Mouse (Mus musculus) limb, embryonic 12.5 days (tissue): ENCODE results near the gene Ap1b1. TPM values are rescaled to one million over a fixed set of nuclear protein-coding genes. Genes with fewer than 3 reads are reported as not detected.

Experiments used
- ATAC-seq: fragments of 200-750 bp; cut with Nextera tagmentation; 2 replicates; pipeline ENCODE4 v1.8.0; 2017; ENCODE audit warnings: low read depth, moderate TSS enrichment; ENCODE audit not compliant: insufficient number of reproducible peaks, insufficient read depth, low FRiP score, low TSS enrichment
- H3K27ac ChIP-seq: fragments of 300-500 bp; sonication (generic); 2 replicates; pipeline ENCODE4 v1.5.1; 2016; ENCODE audit warnings: mild to moderate bottlenecking, moderate library complexity
- H3K27me3 ChIP-seq: fragments of 300-500 bp; sonication (generic); 2 replicates; pipeline ENCODE4 v1.6.1; 2016; ENCODE audit warnings: mild to moderate bottlenecking, moderate library complexity
- H3K36me3 ChIP-seq: fragments of 300-500 bp; sonication (generic); 2 replicates; pipeline ENCODE4 v1.6.1; 2016; ENCODE audit warnings: mild to moderate bottlenecking, moderate library complexity
- H3K4me1 ChIP-seq: fragments of 300-500 bp; sonication (generic); replicated peaks from 2 replicates; pipeline ENCODE4 v1.6.1; 2016
- H3K4me2 ChIP-seq: fragments of 300-500 bp; sonication (generic); 2 replicates; pipeline ENCODE4 v1.6.1; 2016; ENCODE audit warnings: mild to moderate bottlenecking, moderate library complexity
- H3K4me3 ChIP-seq: fragments of 300-500 bp; sonication (generic); replicated peaks from 2 replicates; pipeline ENCODE4 v1.5.1; 2016; ENCODE audit warnings: mild to moderate bottlenecking
- H3K9ac ChIP-seq: fragments of 300-500 bp; sonication (generic); replicated peaks from 2 replicates; pipeline ENCODE4 v1.6.1; 2016; ENCODE audit warnings: mild to moderate bottlenecking, moderate library complexity
- H3K9me3 ChIP-seq: fragments of 300-500 bp; sonication (generic); 2 replicates; pipeline ENCODE4 v1.6.1; 2016; ENCODE audit warnings: mild to moderate bottlenecking, moderate library complexity
- WGBS: fragments of 180-500 bp; shearing (Covaris S2); methylation state at CpG from one replicate; pipeline ENCODE4 v1.1.7; 2016; 5-methylcytosine and 5-hydroxymethylcytosine counted together
- polyA plus RNA-seq: library from polyadenylated mRNA; unstranded; fragments of >200 nt; fragmentation: Nextera tagmentation; extraction: Ambion mirVana; gene quantifications from 2 replicates; pipeline ENCODE4 v1.2.1, GENCODE M21; 2016

The Ap1b1 gene
- polyA plus RNA-seq, 1 experiment from 2014 or later = 48.8 TPM

DNA sequence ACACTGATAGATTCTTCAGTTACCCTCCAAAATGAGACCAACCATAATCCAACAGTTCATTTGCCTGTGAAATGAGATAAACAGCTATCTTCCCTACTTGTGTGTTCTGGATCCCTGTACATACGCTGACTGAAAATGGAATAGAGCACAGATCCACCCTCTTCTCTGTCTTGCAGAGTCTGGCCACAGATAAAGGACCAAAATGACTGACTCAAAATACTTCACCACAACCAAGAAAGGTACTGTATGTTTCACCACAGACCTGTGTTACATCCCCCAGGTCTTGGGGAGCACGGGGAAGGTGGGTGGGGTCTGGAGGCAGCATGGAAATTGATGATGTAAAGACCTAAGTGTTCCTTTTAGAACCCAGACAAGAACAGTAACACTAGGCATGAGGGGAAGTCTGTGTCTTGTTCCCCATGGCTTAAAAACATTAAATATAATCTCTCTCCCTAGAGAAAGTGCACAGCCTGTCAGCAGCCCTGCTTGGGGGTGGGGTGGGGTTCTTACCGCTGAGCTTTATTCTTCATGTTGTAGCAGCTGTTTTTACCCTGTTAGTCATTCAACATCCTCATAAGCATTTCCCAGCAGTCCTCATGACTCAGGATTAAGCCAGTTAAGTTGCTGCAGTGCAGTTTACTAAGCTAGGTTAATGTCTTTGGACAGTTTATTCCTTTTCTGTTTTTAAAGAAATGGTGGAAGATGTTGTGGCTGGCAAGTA is 22.9 kb downstream of the Ap1b1 start:
- Histone ChIP-seq H3K27ac (no peak overlapping the region), H3K9me3 (no peaks in the 10 kb centered on the region), H3K9ac (no peak overlapping the region), H3K4me2 (no peak overlapping the region), H3K4me1 (no peaks in the 10 kb centered on the region), H3K36me3 (peaks cover 34% of the 10 kb centered on the region), H3K27me3 (no peaks in the 10 kb centered on the region), H3K4me3 (no peak overlapping the region)
- 87% methylated on average over 3 of the region's 3 CpGs for WGBS
- no peak for ATAC-seq

DNA sequence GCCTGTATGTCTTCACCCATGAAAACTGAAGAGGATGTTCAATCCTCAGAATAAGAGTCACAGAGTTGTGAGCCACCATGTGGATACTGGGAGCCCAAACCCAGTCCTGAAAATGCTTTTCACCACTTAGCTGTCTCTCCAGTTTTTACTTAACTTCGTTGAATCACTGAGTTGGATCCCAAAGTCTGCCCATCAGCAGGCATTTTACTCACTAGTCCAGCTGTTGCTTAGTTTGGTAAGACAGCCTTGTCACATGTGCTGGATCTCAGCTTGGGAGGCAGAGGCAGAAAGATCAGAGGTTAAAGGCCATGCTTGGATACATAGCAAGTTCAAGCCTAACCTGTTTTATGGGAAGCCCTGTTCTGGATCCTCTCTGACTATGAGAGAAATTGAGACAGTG is 23.6 kb downstream of the Ap1b1 start:
- Histone ChIP-seq H3K27me3 (no peaks in the 10 kb centered on the region), H3K9ac (no peak overlapping the region), H3K27ac (no peak overlapping the region), H3K36me3 (peaks cover 37% of the 10 kb centered on the region), H3K4me2 (no peak overlapping the region), H3K4me1 (no peaks in the 10 kb centered on the region), H3K9me3 (no peaks in the 10 kb centered on the region), H3K4me3 (no peak overlapping the region)
- WGBS = 73% methylated on average over 1 of the region's 1 CpGs
- ATAC-seq = no peak

DNA sequence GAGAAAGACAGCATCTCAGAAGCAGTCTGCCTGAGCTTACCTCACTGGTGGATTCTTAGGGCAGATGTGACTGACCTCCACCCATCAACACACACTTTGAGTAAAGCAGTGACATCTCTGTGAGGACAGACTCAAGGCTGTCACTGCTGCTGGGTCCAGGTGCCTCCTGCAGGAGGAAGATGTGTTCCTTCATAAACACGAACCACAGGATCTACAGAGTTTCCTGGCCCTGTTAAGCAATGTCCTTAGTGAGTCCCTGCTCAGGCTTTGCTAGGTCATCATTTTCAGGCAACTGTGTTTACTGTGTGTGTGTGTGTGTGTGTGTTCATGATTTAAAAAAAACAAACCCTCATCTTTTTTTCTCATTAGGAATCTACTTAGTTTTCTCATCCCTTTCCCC is 24.9 kb downstream of the Ap1b1 start:
- Histone ChIP-seq H3K9ac (no peak overlapping the region), H3K4me3 (no peak overlapping the region), H3K9me3 (no peaks in the 10 kb centered on the region), H3K4me1 (no peaks in the 10 kb centered on the region), H3K27ac (no peak overlapping the region), H3K27me3 (no peaks in the 10 kb centered on the region), H3K4me2 (no peak overlapping the region), H3K36me3 (peaks cover 46% of the 10 kb centered on the region)
- 69% methylated on average over 1 of the region's 1 CpGs for WGBS
- no peak for ATAC-seq

DNA sequence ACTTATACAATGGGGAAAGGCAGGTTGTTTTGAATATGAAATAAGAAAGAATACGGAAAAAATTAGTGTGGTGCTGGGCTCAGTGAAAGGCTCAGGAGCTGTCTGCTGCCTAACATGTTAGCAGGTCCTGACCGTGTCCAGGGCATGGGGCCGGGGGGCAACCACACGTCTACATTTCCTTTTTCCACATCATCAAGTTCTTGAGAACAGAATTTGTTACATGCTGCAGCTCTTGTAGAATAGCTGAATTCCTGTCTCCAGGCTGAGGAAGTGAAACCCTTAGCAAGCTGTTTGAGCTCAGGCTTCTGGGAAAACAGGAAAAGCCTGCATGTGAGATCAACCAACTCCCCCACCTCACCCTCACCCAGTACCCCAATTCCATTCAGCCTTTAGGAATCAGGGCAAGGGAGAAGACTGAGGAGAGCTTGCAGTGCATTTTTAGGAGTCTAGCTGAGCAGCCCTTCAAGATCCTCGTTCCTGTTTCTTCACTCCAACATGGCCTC is 25.6 kb downstream of the Ap1b1 start:
- Histone ChIP-seq H3K27me3 (no peaks in the 10 kb centered on the region), H3K4me3 (no peak overlapping the region), H3K4me1 (no peaks in the 10 kb centered on the region), H3K36me3 (peaks cover 54% of the 10 kb centered on the region), H3K27ac (no peak overlapping the region), H3K9ac (no peak overlapping the region), H3K4me2 (no peak overlapping the region), H3K9me3 (no peaks in the 10 kb centered on the region)
- 87% methylated on average over 5 of the region's 5 CpGs for WGBS
- ATAC-seq = no peak

DNA sequence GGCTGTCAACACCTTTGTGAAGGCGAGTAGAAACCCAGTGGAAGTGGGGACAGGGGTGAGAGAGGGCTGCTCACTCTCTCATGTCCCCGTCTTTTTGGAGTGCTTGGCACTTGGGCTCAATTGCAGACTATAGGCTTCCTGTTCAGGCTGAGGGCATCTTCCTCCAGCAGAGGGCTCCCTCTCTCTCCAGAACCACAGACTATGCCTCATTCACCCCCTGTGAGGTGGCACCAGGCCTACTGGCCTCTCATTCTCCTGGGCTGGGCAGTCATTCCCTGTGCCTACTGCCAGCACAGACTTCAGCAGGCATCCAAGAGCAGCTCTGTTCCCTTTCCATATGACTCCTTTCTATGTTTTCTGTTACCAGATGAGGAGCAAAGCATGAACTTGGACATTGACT is 29.1 kb downstream of the Ap1b1 start:
- Histone ChIP-seq H3K36me3 (peaks cover 78% of the 10 kb centered on the region), H3K27me3 (no peaks in the 10 kb centered on the region), H3K4me3 (no peak overlapping the region), H3K9me3 (no peaks in the 10 kb centered on the region), H3K4me1 (no peaks in the 10 kb centered on the region), H3K27ac (no peak overlapping the region), H3K9ac (no peak overlapping the region), H3K4me2 (no peak overlapping the region)
- no peak for ATAC-seq
- WGBS = 58% methylated on average over 2 of the region's 2 CpGs

DNA sequence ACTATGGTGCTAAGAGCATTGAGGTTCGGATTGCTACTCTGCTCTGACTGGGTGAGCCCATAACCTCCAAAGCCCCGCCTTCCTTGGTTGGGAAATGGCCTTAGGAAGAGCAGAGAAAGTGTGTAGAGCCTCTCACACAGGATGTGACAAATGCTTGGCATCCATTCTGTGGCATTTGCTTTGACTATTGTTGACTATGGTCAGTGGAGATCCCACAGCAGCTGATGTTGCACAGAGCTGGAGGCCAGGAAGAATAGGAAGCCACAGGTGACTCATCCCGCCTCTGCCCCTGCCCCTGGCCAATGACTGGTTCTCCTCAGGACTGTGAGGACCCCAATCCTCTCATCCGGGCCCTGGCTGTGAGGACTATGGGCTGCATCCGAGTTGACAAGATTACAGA is 29.7 kb downstream of the Ap1b1 start:
- Histone ChIP-seq H3K27me3 (no peaks in the 10 kb centered on the region), H3K9me3 (no peaks in the 10 kb centered on the region), H3K4me3 (no peak overlapping the region), H3K27ac (no peak overlapping the region), H3K4me1 (no peaks in the 10 kb centered on the region), H3K9ac (no peak overlapping the region), H3K4me2 (no peak overlapping the region), H3K36me3 (peaks cover 78% of the 10 kb centered on the region)
- ATAC-seq = no peak
- 88% methylated on average over 5 of the region's 5 CpGs for WGBS

DNA sequence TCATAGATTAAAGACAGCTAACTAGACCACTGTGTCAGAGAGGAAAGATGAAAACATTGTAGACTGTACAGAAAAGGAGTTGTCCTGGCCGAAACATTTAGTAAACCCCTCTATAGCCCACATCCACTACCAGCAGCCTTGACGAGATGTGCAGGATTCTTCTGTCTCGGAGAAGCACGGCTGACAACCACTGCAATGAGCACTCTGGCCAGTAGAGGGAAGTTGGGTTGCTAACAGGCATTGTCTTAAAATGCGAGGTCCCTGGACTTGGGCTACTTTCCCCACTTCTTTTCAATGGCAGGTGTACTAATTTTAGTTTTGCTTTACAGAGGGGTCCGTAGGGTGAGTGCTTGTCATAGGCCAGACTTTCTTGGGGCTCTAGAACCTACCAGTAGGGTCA is 30.9 kb downstream of the Ap1b1 start:
- Histone ChIP-seq H3K4me3 (no peak overlapping the region), H3K4me1 (no peaks in the 10 kb centered on the region), H3K27me3 (no peaks in the 10 kb centered on the region), H3K9me3 (no peaks in the 10 kb centered on the region), H3K9ac (no peak overlapping the region), H3K36me3 (peaks cover 76% of the 10 kb centered on the region), H3K4me2 (no peak overlapping the region), H3K27ac (no peak overlapping the region)
- whole genome bisulfite sequencing = 71% methylated on average over 6 of the region's 6 CpGs
- ATAC-seq = no peak

DNA sequence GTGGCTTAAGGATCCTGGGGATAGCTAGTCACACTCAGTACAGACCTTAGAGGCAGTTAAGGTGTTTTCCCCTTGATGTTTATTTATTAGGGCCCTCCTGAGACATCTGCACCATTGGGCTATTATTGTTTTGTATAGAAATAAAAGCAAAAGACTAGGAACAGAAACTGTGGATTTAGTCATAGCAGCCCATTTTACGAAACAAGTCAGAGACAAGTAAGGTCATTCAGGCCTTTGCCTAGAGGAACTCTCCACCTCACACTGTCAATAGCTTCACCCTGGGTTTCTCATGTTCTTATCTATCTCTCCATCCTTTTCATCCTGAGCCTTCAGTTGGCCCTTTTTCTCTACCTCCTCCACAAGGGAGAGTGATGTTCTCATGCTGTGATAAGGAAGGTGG is 38.5 kb downstream of the Ap1b1 start:
- WGBS = 97% methylated on average over 1 of the region's 1 CpGs

DNA sequence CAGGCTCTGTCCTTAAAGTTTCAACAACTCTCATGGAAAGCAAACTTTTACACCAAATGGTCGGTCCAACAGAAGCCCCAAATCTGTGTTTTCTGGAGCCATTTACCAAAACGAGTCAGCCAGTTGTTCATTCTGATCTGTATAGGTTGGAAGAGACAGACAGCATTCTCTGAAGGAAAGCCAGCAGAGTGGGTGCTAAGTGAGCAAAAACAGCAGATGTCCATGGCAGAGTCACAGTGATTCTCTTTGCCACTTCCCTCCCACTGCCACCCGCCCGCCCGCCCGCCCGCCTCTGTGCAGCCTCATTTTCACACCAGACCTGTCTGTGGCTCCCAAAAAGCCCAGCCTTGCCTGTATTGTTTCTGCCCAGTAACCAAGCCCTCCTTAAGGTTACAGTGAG is 41.6 kb downstream of the Ap1b1 start:
- no peaks in the 10 kb centered on the region for H3K4me1 ChIP-seq
- no peak overlapping the region for H3K27ac ChIP-seq
- H3K27me3 ChIP-seq = no peaks in the 10 kb centered on the region
- no peak overlapping the region for H3K4me3 ChIP-seq
- 92% methylated on average over 7 of the region's 7 CpGs for WGBS
- no peak for ATAC-seq
- no peaks in the 10 kb centered on the region for H3K9me3 ChIP-seq
- peaks cover 94% of the 10 kb centered on the region for H3K36me3 ChIP-seq
- no peak overlapping the region for H3K9ac ChIP-seq
- H3K4me2 ChIP-seq = no peak overlapping the region

More for the DNA sequence above, 38.5 kb downstream of the Ap1b1 start:
- Histone ChIP-seq H3K27ac (no peak overlapping the region), H3K9ac (no peak overlapping the region), H3K4me1 (no peaks in the 10 kb centered on the region), H3K4me3 (no peak overlapping the region), H3K4me2 (no peak overlapping the region), H3K27me3 (no peaks in the 10 kb centered on the region), H3K36me3 (peaks cover 74% of the 10 kb centered on the region), H3K9me3 (no peaks in the 10 kb centered on the region)
- no peak for ATAC-seq

DNA sequence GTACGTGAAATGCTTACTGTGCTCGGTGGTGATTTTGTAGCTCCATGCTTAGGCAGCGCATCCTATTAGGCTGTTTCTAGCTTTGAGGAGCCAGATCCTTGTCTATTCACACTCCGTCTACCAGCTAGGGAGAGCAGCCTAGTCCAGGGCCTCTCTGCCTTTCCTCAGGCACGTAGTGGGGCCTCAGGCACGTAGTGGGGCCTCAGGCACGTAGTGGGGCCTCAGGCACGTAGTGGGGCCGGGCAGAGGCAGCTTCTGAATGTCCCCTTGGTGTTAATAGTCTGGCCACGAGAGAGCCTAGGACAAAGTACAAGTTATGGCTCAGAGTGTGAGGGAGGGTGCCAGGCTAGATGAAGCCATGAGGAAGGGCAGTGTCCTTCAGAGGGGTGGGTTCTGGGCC is 46.1 kb downstream of the Ap1b1 start:
- ATAC-seq = no peak
- H3K9me3 ChIP-seq = no peaks in the 10 kb centered on the region
- H3K27me3 ChIP-seq = no peaks in the 10 kb centered on the region
- 95% methylated on average over 10 of the region's 10 CpGs for WGBS
- no peak overlapping the region for H3K27ac ChIP-seq
- H3K4me1 ChIP-seq = no peaks in the 10 kb centered on the region
- H3K9ac ChIP-seq = no peak overlapping the region
- peaks cover 94% of the 10 kb centered on the region for H3K36me3 ChIP-seq
- H3K4me3 ChIP-seq = no peak overlapping the region
- H3K4me2 ChIP-seq = no peak overlapping the region

DNA sequence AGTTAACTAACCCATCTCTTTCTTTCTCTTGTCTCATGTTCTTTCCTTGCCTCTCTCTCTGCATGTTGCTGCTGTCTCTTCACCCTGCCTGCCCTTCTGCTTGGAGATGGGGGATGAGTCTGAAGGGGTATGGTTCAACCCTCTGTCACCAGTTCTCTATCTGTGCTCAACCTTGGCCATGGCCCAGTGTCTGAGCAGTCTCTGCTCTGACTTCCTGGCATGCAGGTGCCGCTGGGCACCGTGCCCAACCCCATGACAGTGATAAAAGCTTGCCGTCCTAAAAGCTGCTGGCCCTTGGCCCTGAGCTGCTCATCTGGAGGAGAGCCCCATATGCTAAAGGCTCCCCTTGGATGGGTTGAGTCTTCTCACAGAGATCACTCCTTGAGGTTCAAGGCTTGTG is 46.5 kb downstream of the Ap1b1 start:
- Histone ChIP-seq H3K4me2 (no peak overlapping the region), H3K9me3 (no peaks in the 10 kb centered on the region), H3K27ac (no peak overlapping the region), H3K4me1 (no peaks in the 10 kb centered on the region), H3K4me3 (no peak overlapping the region), H3K36me3 (peaks cover 94% of the 10 kb centered on the region), H3K27me3 (no peaks in the 10 kb centered on the region), H3K9ac (no peak overlapping the region)
- WGBS = 92% methylated on average over 3 of the region's 3 CpGs
- ATAC-seq = no peak

DNA sequence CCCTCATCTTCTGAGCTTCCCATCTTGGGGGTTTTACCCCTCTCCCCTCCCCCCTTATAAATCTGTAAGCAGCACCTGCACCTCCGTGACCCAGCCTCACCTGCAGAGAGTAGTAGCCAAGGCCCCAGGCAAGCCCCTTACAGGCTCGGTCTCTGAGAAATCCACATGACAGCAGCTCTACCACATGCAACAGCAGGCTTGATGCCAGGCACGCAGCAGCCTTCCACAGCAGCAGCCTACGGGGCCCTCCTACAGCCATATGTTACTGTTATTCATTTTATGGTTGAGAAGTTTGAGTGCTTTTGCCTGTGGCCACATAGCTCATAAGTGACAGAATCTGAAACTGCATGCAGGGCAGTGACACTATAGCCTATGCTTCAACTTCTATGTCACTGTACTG is 48.8 kb downstream of the Ap1b1 start:
- Histone ChIP-seq H3K27me3 (no peaks in the 10 kb centered on the region), H3K4me3 (no peak overlapping the region), H3K9me3 (no peaks in the 10 kb centered on the region), H3K27ac (no peak overlapping the region), H3K4me1 (peaks cover under 1% of the 10 kb centered on the region; the same call in 1 of the 2 replicates), H3K4me2 (no peak overlapping the region), H3K9ac (no peak overlapping the region), H3K36me3 (peaks cover 98% of the 10 kb centered on the region)
- WGBS = 90% methylated on average over 4 of the region's 4 CpGs
- no peak for ATAC-seq
